Mouse (Mus musculus) embryonic fibroblast, embryonic 13.5 days (primary cell): ENCODE results near the gene Hist1h2ae.

Experiments used
- CTCF ChIP-seq: IDR thresholded peaks from 2 replicates; pipeline ENCODE4 v1.5.1; 2011; ENCODE audit warnings: mild to moderate bottlenecking, control low read depth, low read length, moderate library complexity, borderline replicate concordance; ENCODE audit not compliant: insufficient read depth
- POLR2A ChIP-seq: IDR thresholded peaks from 2 replicates; pipeline ENCODE4 v1.6.1; 2011; ENCODE audit warnings: low read depth, mild to moderate bottlenecking, control low read depth, low read length, moderate library complexity

DNA sequence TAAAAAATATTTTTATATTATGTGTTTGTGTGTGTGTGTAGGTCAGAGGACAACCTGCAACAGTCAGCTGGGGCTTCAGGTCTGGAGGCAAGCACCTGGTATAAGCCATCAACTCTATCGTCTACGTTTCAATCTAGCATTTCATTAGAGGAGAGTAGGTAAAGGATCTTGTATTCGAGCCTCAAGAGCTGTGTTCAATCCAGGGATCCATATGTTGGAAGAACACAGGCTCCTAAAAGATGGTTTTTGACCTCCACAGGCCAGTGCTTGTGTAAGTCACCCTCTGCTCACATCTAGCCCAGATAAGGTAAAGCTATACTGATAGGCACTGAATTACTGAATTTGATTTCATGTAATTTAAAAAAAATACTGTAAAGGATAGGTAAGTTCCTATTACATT lies 14.1 kb downstream of the Hist1h2ae start:
- TF ChIP-seq CTCF = no peak
- TF ChIP-seq POLR2A = no peak
